In genomic region chr7:135203920-135204319, GRCm38 (mm10) we compare ENCODE assay signal across 20 mouse cellular contexts. TPM values are rescaled to one million over a fixed set of nuclear protein-coding genes. Genes with fewer than 3 reads are reported as not detected.
A peak's percentile ranks its signal among the peaks of the same experiment; 100 is the strongest.
DNase-seq lines count a peak whose midpoint lies in the region; ATAC-seq and TF ChIP-seq lines count a peak whose summit lies in the region.
"Had no signal": no experiment of that assay in that cellular context is flagged by ENCODE, and none has a peak within 500 bp of the region (broad histone marks: within the 10 kb centered on the region; RNA-seq: fewer than 3 reads in every experiment).

No protein-coding gene starts in this region.

- no peaks in the 10 kb centered on the region for H3K36me3 ChIP-seq in heart, embryonic 15.5 days
- H3K36me3 ChIP-seq in lung, postnatal 0 days (ENCODE audit: insufficient read depth, low read length): no peaks in the 10 kb centered on the region
- H3K36me3 ChIP-seq: forebrain, embryonic 15.5 days; midbrain, embryonic 12.5 days; neural tube, embryonic 15.5 days had no signal

- H3K4me1 ChIP-seq in heart, embryonic 15.5 days (replicated peaks): peaks cover 12% of the 10 kb centered on the region
- no peaks in the 10 kb centered on the region for H3K4me1 ChIP-seq in lung, postnatal 0 days (ENCODE audit: insufficient read depth, low read depth, low read length)
- H3K4me1 ChIP-seq: forebrain, embryonic 15.5 days; midbrain, embryonic 12.5 days had no signal

- no peak overlapping the region for H3K9ac ChIP-seq in heart, embryonic 15.5 days
- no peak overlapping the region for H3K9ac ChIP-seq in lung, postnatal 0 days (replicated peaks; ENCODE audit: low read depth)
- H3K9ac ChIP-seq: forebrain, embryonic 15.5 days; midbrain, embryonic 12.5 days; neural tube, embryonic 15.5 days had no signal

- intact Hi-C loops in heart, postnatal 36 days (cut with DNase I): no loop called here

- no peak for TF ChIP-seq CTCF in lung, postnatal 0 days (IDR thresholded peaks at IDR 0.05)

- TF ChIP-seq EP300 in lung, postnatal 0 days (IDR thresholded peaks at IDR 0.05): no peak

- H3K9me3 ChIP-seq in heart, embryonic 15.5 days (replicated peaks): no peaks in the 10 kb centered on the region
- no peaks in the 10 kb centered on the region for H3K9me3 ChIP-seq in lung, postnatal 0 days (ENCODE audit: low read length)
- H3K9me3 ChIP-seq: forebrain, embryonic 15.5 days; midbrain, embryonic 12.5 days; neural tube, embryonic 15.5 days had no signal

- no peaks in the 10 kb centered on the region for H3K27me3 ChIP-seq in heart, embryonic 15.5 days
- H3K27me3 ChIP-seq in lung, postnatal 0 days (replicated peaks; ENCODE audit: insufficient read depth, low read length): no peaks in the 10 kb centered on the region
- H3K27me3 ChIP-seq: forebrain, embryonic 15.5 days; midbrain, embryonic 12.5 days; neural tube, embryonic 15.5 days had no signal

- no peak overlapping the region for H3K27ac ChIP-seq in heart, embryonic 15.5 days
- H3K27ac ChIP-seq in lung, postnatal 0 days (ENCODE audit: low read length): no peak overlapping the region
- H3K27ac ChIP-seq: forebrain, embryonic 15.5 days; midbrain, embryonic 12.5 days; neural tube, embryonic 15.5 days; stomach, postnatal 0 days had no signal

- DNase-seq in heart, postnatal 36 days: no peak
- DNase-seq in lung, postnatal 36 days: peak; percentile 3
- DNase-seq in lung, postnatal 0 days (ENCODE audit: low spot score): no peak
- peak; percentile 17 for DNase-seq in adrenal gland, postnatal 25 days
- peak; percentile 79 for DNase-seq in kidney, postnatal 14 days
- no peak for DNase-seq in layer of hippocampus, adult 11-12 months (ENCODE audit: low spot score)
- no peak for DNase-seq in spleen, adult 18-20 months
- DNase-seq: cerebellum, adult 11-12 months; heart, adult 11 months; right cerebral cortex, postnatal 25 days had no signal

- H3K4me3 ChIP-seq in heart, embryonic 15.5 days: no peak overlapping the region
- no peak overlapping the region for H3K4me3 ChIP-seq in lung, postnatal 0 days (ENCODE audit: low read depth, low read length)
- H3K4me3 ChIP-seq: forebrain, embryonic 15.5 days; midbrain, embryonic 12.5 days; neural tube, embryonic 15.5 days had no signal

- H3K4me2 ChIP-seq in heart, embryonic 15.5 days: no peak overlapping the region
- no peak overlapping the region for H3K4me2 ChIP-seq in lung, postnatal 0 days (replicated peaks; ENCODE audit: low read depth, low read length)
- H3K4me2 ChIP-seq: forebrain, embryonic 15.5 days; midbrain, embryonic 12.5 days; neural tube, embryonic 15.5 days had no signal

- 0 out of 2 replicates have a peak, but pooled peaks have one; percentile 50 for ATAC-seq in heart, embryonic 15.5 days (replicated peaks; ENCODE audit: insufficient number of reproducible peaks, insufficient read depth, low FRiP score, low read depth)
- ATAC-seq in lung, postnatal 0 days: no peak
- ATAC-seq: activated CD4-positive, CD25-positive, alpha-beta regulatory T cell, adult 4 months; forebrain, embryonic 15.5 days; intestine, postnatal 0 days had no signal

RNA-seq across cellular contexts. Expression of gene Nps, which starts 54.6 kb away (rescaled TPM):
- not detected in 2 replicates for polyA plus RNA-seq in heart, embryonic 15.5 days (2015; fragmentation: Nextera tagmentation; extraction: Ambion mirVana)
- not detected for total RNA-seq in heart, postnatal 36 days (2021)
- not detected in 2 replicates for polyA plus RNA-seq in lung, postnatal 0 days (2015; fragmentation: Nextera tagmentation; extraction: Ambion mirVana)
- total RNA-seq in adrenal gland, postnatal 25 days (2021): not detected in 2 replicates
- total RNA-seq: left cerebral cortex, postnatal 14 days had no signal
- polyA plus RNA-seq: activated CD4-positive, CD25-positive, alpha-beta regulatory T cell, adult 4 months; embryonic facial prominence, embryonic 11.5 days; forebrain, embryonic 15.5 days; intestine, postnatal 0 days; liver, embryonic 16.5 days; midbrain, embryonic 12.5 days; neural tube, embryonic 15.5 days; stomach, postnatal 0 days had no signal

Comparison
In these comparisons a context has a peak if more than half of its experiments do, and no peak if none do; other contexts are left out.
1. DNase-seq: peak in lung, postnatal 36 days (single experiment), adrenal gland, postnatal 25 days (single experiment) and kidney, postnatal 14 days (single experiment); none in heart, postnatal 36 days (0 of 2), lung, postnatal 0 days (single experiment), layer of hippocampus, adult 11-12 months (single experiment) and spleen, adult 18-20 months (0 of 2).